In genomic region chr9:102975887-102976286, GRCm38 (mm10) we compare ENCODE assay signal across 34 mouse cellular contexts. TPM values are rescaled to one million over a fixed set of nuclear protein-coding genes. Genes with fewer than 3 reads are reported as not detected.
"Had no signal": no experiment of that assay in that cellular context is flagged by ENCODE, and none has a peak within 500 bp of the region (broad histone marks: within the 10 kb centered on the region; RNA-seq: fewer than 3 reads in every experiment).

No protein-coding gene starts in this region.

- H3K36me3 ChIP-seq: limb, embryonic 10.5 days; limb, embryonic 12.5 days; limb, embryonic 13.5 days; limb, embryonic 15.5 days; liver, embryonic 12.5 days; liver, embryonic 13.5 days; liver, embryonic 15.5 days; lung, embryonic 15.5 days; midbrain, embryonic 10.5 days; midbrain, embryonic 12.5 days; midbrain, embryonic 13.5 days; midbrain, embryonic 15.5 days; neural tube, embryonic 12.5 days had no signal

- H3K27ac ChIP-seq: left cerebral cortex, adult 2 months; limb, embryonic 10.5 days; limb, embryonic 12.5 days; limb, embryonic 13.5 days; limb, embryonic 15.5 days; liver, embryonic 12.5 days; liver, embryonic 13.5 days; liver, embryonic 14.5 days; liver, embryonic 15.5 days; lung, embryonic 15.5 days; macrophage; midbrain, embryonic 10.5 days; midbrain, embryonic 12.5 days; midbrain, embryonic 13.5 days; midbrain, embryonic 15.5 days; neural tube, embryonic 12.5 days had no signal

- H3K4me3 ChIP-seq: left cerebral cortex, adult 2 months; limb, embryonic 10.5 days; limb, embryonic 12.5 days; limb, embryonic 13.5 days; limb, embryonic 15.5 days; liver, embryonic 12.5 days; liver, embryonic 13.5 days; liver, embryonic 15.5 days; lung, embryonic 15.5 days; megakaryocyte, embryonic 14.5 days; midbrain, embryonic 10.5 days; midbrain, embryonic 12.5 days; midbrain, embryonic 13.5 days; midbrain, embryonic 15.5 days; myocyte; neural tube, embryonic 12.5 days had no signal

- ATAC-seq: liver, embryonic 12.5 days; lung, postnatal 0 days; midbrain, embryonic 13.5 days; midbrain, embryonic 15.5 days; midbrain, embryonic 16.5 days had no signal

- H3K4me1 ChIP-seq: liver, embryonic 12.5 days; megakaryocyte, embryonic 14.5 days; midbrain, embryonic 15.5 days had no signal

- H3K4me2 ChIP-seq: limb, embryonic 12.5 days; limb, embryonic 13.5 days; limb, embryonic 15.5 days; liver, embryonic 12.5 days; liver, embryonic 13.5 days; liver, embryonic 15.5 days; lung, embryonic 14.5 days; lung, embryonic 15.5 days; midbrain, embryonic 11.5 days; midbrain, embryonic 12.5 days; midbrain, embryonic 13.5 days; midbrain, embryonic 15.5 days; neural tube, embryonic 12.5 days had no signal

- DNase-seq: layer of hippocampus, postnatal 36 days; left cerebral cortex, postnatal 4 days; liver, embryonic 13.5 days; lung, adult 18-20 months; lung, adult 2 months; lung, embryonic 14.5 days; lung, postnatal 10 days; lung, postnatal 14 days; lung, postnatal 36 days; lung, postnatal 4 days; midbrain, embryonic 14.5 days had no signal

- H3K9me3 ChIP-seq: limb, embryonic 10.5 days; limb, embryonic 12.5 days; limb, embryonic 13.5 days; limb, embryonic 15.5 days; liver, embryonic 12.5 days; liver, embryonic 13.5 days; liver, embryonic 15.5 days; lung, embryonic 15.5 days; megakaryocyte, embryonic 14.5 days; midbrain, embryonic 10.5 days; midbrain, embryonic 12.5 days; midbrain, embryonic 13.5 days; midbrain, embryonic 15.5 days; neural tube, embryonic 12.5 days had no signal

- H3K27me3 ChIP-seq: limb, embryonic 15.5 days; liver, embryonic 12.5 days; liver, embryonic 13.5 days; liver, embryonic 15.5 days; lung, embryonic 15.5 days; megakaryocyte, embryonic 14.5 days; midbrain, embryonic 12.5 days; midbrain, embryonic 13.5 days; midbrain, embryonic 15.5 days; neural tube, embryonic 12.5 days had no signal

- H3K9ac ChIP-seq: limb, embryonic 12.5 days; limb, embryonic 13.5 days; limb, embryonic 15.5 days; liver, embryonic 12.5 days; liver, embryonic 13.5 days; liver, embryonic 14.5 days; liver, embryonic 15.5 days; lung, embryonic 14.5 days; lung, embryonic 15.5 days; midbrain, embryonic 12.5 days; midbrain, embryonic 13.5 days; midbrain, embryonic 15.5 days; neural tube, embryonic 12.5 days had no signal

RNA-seq across cellular contexts. Expression of gene Slco2a1, which starts 12.6 kb away (rescaled TPM):
- total RNA-seq: megakaryocyte, adult 5-6 weeks; megakaryocyte-erythroid progenitor cell, adult 5-6 weeks; monocyte, adult 5-6 weeks had no signal
- polyA plus RNA-seq: macrophage had no signal
